Mouse (Mus musculus): ENCODE results near the gene Pygl. TPM values are rescaled to one million over a fixed set of nuclear protein-coding genes. Genes with fewer than 3 reads are reported as not detected.
"Not testable (repeated sequence)": the region's sequence is repeated elsewhere in the genome, so short reads cannot be mapped to it uniquely, and the experiment has no call there.

Gene Pygl
- polyA plus RNA-seq, 1 experiment from 2014 or later, result 27.6 TPM

DNA sequence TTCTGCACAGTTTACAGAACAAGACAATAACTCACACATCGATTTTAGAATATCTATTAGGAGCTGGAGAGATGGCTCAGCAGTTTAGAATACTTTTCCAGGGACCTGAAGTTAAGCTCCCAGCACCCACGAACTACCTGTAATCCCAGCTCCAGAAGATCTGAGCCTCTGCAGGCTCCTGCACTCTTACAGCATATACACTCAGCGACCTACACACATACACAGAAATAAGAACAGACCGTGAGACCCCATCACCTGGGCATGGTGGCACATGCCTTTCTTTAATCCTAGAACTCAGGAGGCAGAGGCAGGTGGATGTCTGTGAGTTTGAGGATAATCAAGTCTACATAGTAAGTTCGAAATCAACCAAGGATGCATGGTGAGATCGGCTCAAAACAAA is 85.7 kb downstream of the Pygl start:
- Histone ChIP-seq H3K36me3 (ENCODE audit: control insufficient read depth, insufficient read depth, low read length) (no peaks in the 10 kb centered on the region), H3K9ac (ENCODE audit: low read depth, low read length) (no peak overlapping the region), H3K9me3 (ENCODE audit: control insufficient read depth, low read length) (no peaks in the 10 kb centered on the region), H3K4me2 (ENCODE audit: low read depth, low read length) (no peak overlapping the region), H3K4me3 (ENCODE audit: low read length) (no peak overlapping the region), H3K27me3 (replicated peaks; ENCODE audit: control insufficient read depth, insufficient read depth, low read length) (no peaks in the 10 kb centered on the region), H3K4me1 (ENCODE audit: control insufficient read depth, insufficient read depth, low read length) (0 out of 2 replicates have a peak, but pooled peaks cover 3% of the 10 kb centered on the region), H3K27ac (ENCODE audit: low read length) (peak overlapping the region; percentile 5; the same call in 1 of the 2 replicates)
- 88% methylated on average over 6 of the region's 6 CpGs for WGBS
- no peak for ATAC-seq

DNA sequence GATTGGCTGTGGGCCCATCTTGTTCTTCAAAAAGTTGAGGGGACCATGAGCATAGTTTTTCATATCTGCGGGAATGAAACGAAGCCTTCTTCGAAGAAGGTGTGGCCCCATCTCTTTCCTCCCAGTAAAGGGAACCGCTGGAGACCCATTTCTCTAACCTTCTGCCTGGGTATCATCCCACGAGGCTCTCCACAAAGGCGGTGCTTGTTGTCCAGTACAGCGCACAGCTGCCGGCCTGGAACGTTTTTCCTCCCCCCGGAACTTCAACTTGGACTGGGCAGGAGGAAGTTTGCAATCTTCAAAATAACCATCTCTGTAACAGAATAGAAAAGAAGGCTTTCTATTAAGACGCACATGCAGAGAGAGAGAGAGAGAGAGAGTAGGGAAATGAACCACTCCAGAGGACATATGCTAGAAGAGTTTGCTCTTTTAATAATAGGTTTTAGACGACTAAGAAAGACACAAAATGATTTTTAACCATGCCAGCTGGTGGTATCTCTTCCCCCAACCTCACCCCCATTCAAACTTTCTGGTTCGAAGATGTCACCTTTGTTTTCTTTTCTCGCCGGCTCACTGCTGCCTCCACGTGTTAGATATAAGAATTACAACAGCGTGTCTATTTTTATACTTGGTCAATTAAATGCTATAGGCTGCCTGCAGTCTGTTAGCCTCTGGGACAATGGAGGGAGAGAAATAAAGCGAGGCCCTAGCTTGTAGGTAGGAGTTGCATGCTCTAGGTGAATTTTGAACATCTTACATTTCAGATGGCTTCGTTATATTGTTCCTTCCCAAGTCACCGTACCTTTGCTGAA is 86.4 kb downstream of the Pygl start:
- Histone ChIP-seq H3K27me3 (replicated peaks; ENCODE audit: control insufficient read depth, insufficient read depth, low read length) (no peaks in the 10 kb centered on the region), H3K4me1 (ENCODE audit: control insufficient read depth, insufficient read depth, low read length) (0 out of 2 replicates have a peak, but pooled peaks cover 3% of the 10 kb centered on the region), H3K36me3 (ENCODE audit: control insufficient read depth, insufficient read depth, low read length) (no peaks in the 10 kb centered on the region), H3K4me3 (ENCODE audit: low read length) (no peak overlapping the region), H3K9ac (ENCODE audit: low read depth, low read length) (no peak overlapping the region), H3K27ac (ENCODE audit: low read length) (peak overlapping the region; percentile 74), H3K9me3 (ENCODE audit: control insufficient read depth, low read length) (no peaks in the 10 kb centered on the region), H3K4me2 (ENCODE audit: low read depth, low read length) (no peak overlapping the region)
- WGBS, result 35% methylated on average over 20 of the region's 20 CpGs
- ATAC-seq, result peak; percentile 51

- WGBS, result 8% methylated on average over 3 of the region's 3 CpGs
- H3K4me1 ChIP-seq (ENCODE audit: control insufficient read depth, insufficient read depth, low read length); H3K27me3 ChIP-seq (replicated peaks; ENCODE audit: control insufficient read depth, insufficient read depth, low read length); H3K4me3 ChIP-seq (ENCODE audit: low read length); H3K4me2 ChIP-seq (ENCODE audit: low read depth, low read length); H3K36me3 ChIP-seq (ENCODE audit: control insufficient read depth, insufficient read depth, low read length); H3K9ac ChIP-seq (ENCODE audit: low read depth, low read length); H3K9me3 ChIP-seq (ENCODE audit: control insufficient read depth, low read length): not testable (repeated sequence)
- ATAC-seq, result peak; percentile 74
- H3K27ac ChIP-seq (ENCODE audit: low read length), result peak overlapping the region; percentile 74
These were observed 87.1 kb downstream of the Pygl start for GRCm38 (mm10) chr12:70144106-70144587.

DNA sequence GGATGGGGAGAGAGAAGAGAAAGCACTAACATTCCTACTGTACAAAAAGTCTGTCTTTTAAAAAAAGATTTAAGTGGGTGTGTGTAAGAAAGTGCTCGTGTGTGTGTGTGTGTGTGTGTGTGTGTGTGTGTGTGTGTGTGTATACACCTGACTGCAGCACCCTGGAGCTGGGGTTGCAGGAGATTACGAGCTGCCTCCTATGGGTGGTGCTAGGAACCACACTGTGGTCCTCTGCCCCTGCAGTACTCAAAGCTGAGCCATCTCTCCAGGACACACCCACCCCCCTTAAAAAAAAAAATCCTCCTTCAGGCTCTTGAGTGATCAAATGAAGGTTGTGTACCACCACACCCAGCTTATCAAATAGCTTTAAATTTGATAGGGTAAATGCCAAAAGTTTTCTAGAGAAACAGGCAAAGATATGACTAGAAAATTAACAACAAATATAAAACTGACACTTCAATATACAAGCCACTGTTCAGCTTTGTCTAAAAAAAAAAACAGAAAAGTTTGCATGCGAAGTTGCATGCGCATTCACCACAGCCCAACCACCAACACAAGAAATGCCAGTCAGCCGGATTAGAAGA is 90.2 kb downstream of the Pygl start:
- Histone ChIP-seq H3K9me3 (ENCODE audit: control insufficient read depth, low read length) (no peaks in the 10 kb centered on the region), H3K27me3 (replicated peaks; ENCODE audit: control insufficient read depth, insufficient read depth, low read length) (no peaks in the 10 kb centered on the region), H3K9ac (ENCODE audit: low read depth, low read length) (no peak overlapping the region), H3K4me2 (ENCODE audit: low read depth, low read length) (no peak overlapping the region), H3K4me3 (ENCODE audit: low read length) (no peak overlapping the region), H3K4me1 (ENCODE audit: control insufficient read depth, insufficient read depth, low read length) (0 out of 2 replicates have a peak, but pooled peaks cover 3% of the 10 kb centered on the region), H3K36me3 (ENCODE audit: control insufficient read depth, insufficient read depth, low read length) (no peaks in the 10 kb centered on the region), H3K27ac (ENCODE audit: low read length) (no peak overlapping the region)
- WGBS, result 83% methylated on average over 5 of the region's 5 CpGs
- no peak for ATAC-seq

Other genes starting within 250 kb of the Pygl start
- gene Sav1, start 244.5 kb downstream of the Pygl start, polyA plus RNA-seq (2015; fragmentation: Nextera tagmentation; extraction: Ambion mirVana), result 0.36 and 0.67 TPM in 2 replicates
- gene Nin, start 117.8 kb downstream of the Pygl start, polyA plus RNA-seq (2015; fragmentation: Nextera tagmentation; extraction: Ambion mirVana), result 5.7 and 5.8 TPM in 2 replicates
- gene Abhd12b, start 77.3 kb downstream of the Pygl start, polyA plus RNA-seq (2015; fragmentation: Nextera tagmentation; extraction: Ambion mirVana), result 0.23 and 0.28 TPM in 2 replicates
- gene Trim9, start 116.1 kb upstream of the Pygl start, polyA plus RNA-seq (2015; fragmentation: Nextera tagmentation; extraction: Ambion mirVana), result 0.69 and 1.0 TPM in 2 replicates
- gene Tmx1, start 221.6 kb upstream of the Pygl start, polyA plus RNA-seq (2015; fragmentation: Nextera tagmentation; extraction: Ambion mirVana), result 97.1 and 102 TPM in 2 replicates

Measured in intestine, embryonic 16.5 days (tissue).